Mouse (Mus musculus): ENCODE measurements around the gene Gm21974. TPM values are rescaled to one million over a fixed set of nuclear protein-coding genes. Genes with fewer than 3 reads are reported as not detected.
A peak's percentile ranks its signal among the peaks of the same experiment; 100 is the strongest.
"Not testable (repeated sequence)": the region's sequence is repeated elsewhere in the genome, so short reads cannot be mapped to it uniquely, and the experiment has no call there.

The Gm21974 gene
- total and polyA plus RNA-seq, 3 experiments = not detected

- peak overlapping the region; percentile 87 for H3K27ac ChIP-seq
- peak overlapping the region; percentile 70 for H3K9ac ChIP-seq (ENCODE audit: low read depth, low read length)
- intact Hi-C loops (cut with DNase I) = loop anchor here (1.0 kb wide), 1 partner anchor 41 kb away; the partner anchor contains the start of gene Hsd3b7
- peaks cover 2% of the 10 kb centered on the region; the same call in 1 of the 2 replicates for H3K4me1 ChIP-seq (ENCODE audit: control insufficient read depth, insufficient read depth, low read length)
- H3K36me3 ChIP-seq (ENCODE audit: control insufficient read depth, insufficient read depth, low read length) = peaks cover 3% of the 10 kb centered on the region
- TF ChIP-seq POLR2A (IDR thresholded peaks at IDR 0.05; ENCODE audit: insufficient read depth, low read depth, low read length) (no peak), EP300 (IDR thresholded peaks at IDR 0.05; ENCODE audit: insufficient read depth, low read depth, low read length) (no peak), CTCF (IDR thresholded peaks at IDR 0.05) (no peak)
- 4% methylated on average over 15 of the region's 15 CpGs for WGBS
- H3K27me3 ChIP-seq (ENCODE audit: control insufficient read depth, insufficient read depth, low read length) = no peaks in the 10 kb centered on the region
- peak in 1 of 2 experiments; percentile 65 for DNase-seq
- peak overlapping the region; percentile 74 for H3K4me3 ChIP-seq
- no peaks in the 10 kb centered on the region for H3K79me2 ChIP-seq (replicated peaks; ENCODE audit: control insufficient read depth, insufficient read depth, low read length)
Observed at GRCm38 (mm10) chr7:127840886-127841285, 54.4 kb downstream of the Gm21974 start.

GRCm38 (mm10) chr7:127840031-127840430, 55.2 kb downstream of the Gm21974 start:
- H3K27me3 ChIP-seq (ENCODE audit: control insufficient read depth, insufficient read depth, low read length); intact Hi-C loops (cut with DNase I); H3K4me1 ChIP-seq (ENCODE audit: control insufficient read depth, insufficient read depth, low read length); H3K4me3 ChIP-seq; DNase-seq; H3K36me3 ChIP-seq (ENCODE audit: control insufficient read depth, insufficient read depth, low read length); H3K27ac ChIP-seq; H3K79me2 ChIP-seq (replicated peaks; ENCODE audit: control insufficient read depth, insufficient read depth, low read length); H3K9ac ChIP-seq (ENCODE audit: low read depth, low read length): not testable (repeated sequence)
- WGBS = 90% methylated on average over 2 of the region's 2 CpGs
- TF ChIP-seq CTCF (IDR thresholded peaks at IDR 0.05) = 0 out of 2 replicates have a peak, but pooled peaks have one; percentile 3

- H3K27ac ChIP-seq; H3K4me3 ChIP-seq; intact Hi-C loops (cut with DNase I); H3K4me1 ChIP-seq (ENCODE audit: control insufficient read depth, insufficient read depth, low read length); H3K36me3 ChIP-seq (ENCODE audit: control insufficient read depth, insufficient read depth, low read length); H3K9ac ChIP-seq (ENCODE audit: low read depth, low read length); DNase-seq; H3K27me3 ChIP-seq (ENCODE audit: control insufficient read depth, insufficient read depth, low read length); H3K79me2 ChIP-seq (replicated peaks; ENCODE audit: control insufficient read depth, insufficient read depth, low read length): not testable (repeated sequence)
- TF ChIP-seq CTCF (IDR thresholded peaks at IDR 0.05) = peak; percentile 15; the same call in 1 of the 2 replicates
- WGBS = 81% methylated on average over 4 of the region's 4 CpGs
Observed at GRCm38 (mm10) chr7:127837878-127838277, 57.4 kb downstream of the Gm21974 start.

- Histone ChIP-seq H3K4me3 (no peak overlapping the region), H3K27ac (no peak overlapping the region), H3K27me3 (ENCODE audit: control insufficient read depth, insufficient read depth, low read length) (no peaks in the 10 kb centered on the region), H3K79me2 (replicated peaks; ENCODE audit: control insufficient read depth, insufficient read depth, low read length) (no peaks in the 10 kb centered on the region), H3K9ac (ENCODE audit: low read depth, low read length) (no peak overlapping the region), H3K4me1 (ENCODE audit: control insufficient read depth, insufficient read depth, low read length) (peaks cover 2% of the 10 kb centered on the region; the same call in 1 of the 2 replicates), H3K36me3 (ENCODE audit: control insufficient read depth, insufficient read depth, low read length) (no peaks in the 10 kb centered on the region)
- TF ChIP-seq POLR2A (IDR thresholded peaks at IDR 0.05; ENCODE audit: insufficient read depth, low read depth, low read length) = no peak
- no peak for TF ChIP-seq CTCF (IDR thresholded peaks at IDR 0.05)
- TF ChIP-seq EP300 (IDR thresholded peaks at IDR 0.05; ENCODE audit: insufficient read depth, low read depth, low read length) = no peak
- intact Hi-C loops (cut with DNase I) = no loop called here
- 91% methylated on average over 5 of the region's 5 CpGs for WGBS
- no peak for DNase-seq
Observed at GRCm38 (mm10) chr7:127837473-127837872, 57.8 kb downstream of the Gm21974 start.

Other genes starting within 250 kb of the Gm21974 start
- 10 to 100 TPM; 34.1 to 34.5 TPM for gene Bcl7c, start 186.5 kb downstream of the Gm21974 start, total RNA-seq (2021)
- 13.5 and 13.6 TPM in 2 replicates for gene Bcl7c, start 186.5 kb downstream of the Gm21974 start, polyA plus RNA-seq (2012; rRNA removed)
- gene Ctf1, start 182.7 kb downstream of the Gm21974 start, total RNA-seq (2021) = 1 to 10 TPM; 6.6 to 8.7 TPM
- 15.3 and 24.5 TPM in 2 replicates for gene Ctf1, start 182.7 kb downstream of the Gm21974 start, polyA plus RNA-seq (2012; rRNA removed)
- not detected for gene Ctf2, start 163.3 kb downstream of the Gm21974 start, total RNA-seq (2021)
- not detected in 2 replicates for gene Ctf2, start 163.3 kb downstream of the Gm21974 start, polyA plus RNA-seq (2012; rRNA removed)
- 1 to 10 TPM; 3.3 to 3.4 TPM for gene Fbxl19, start 150.9 kb downstream of the Gm21974 start, total RNA-seq (2021)
- 4.1 and 4.8 TPM in 2 replicates for gene Fbxl19, start 150.9 kb downstream of the Gm21974 start, polyA plus RNA-seq (2012; rRNA removed)
- gene Orai3, start 125.6 kb downstream of the Gm21974 start, total RNA-seq (2021) = 10 to 100 TPM; 21.9 to 23.5 TPM
- gene Orai3, start 125.6 kb downstream of the Gm21974 start, polyA plus RNA-seq (2012; rRNA removed) = 27.5 and 31.7 TPM in 2 replicates
- 10 to 100 TPM; 16.3 to 18.5 TPM for gene Setd1a, start 118.8 kb downstream of the Gm21974 start, total RNA-seq (2021)
- gene Setd1a, start 118.8 kb downstream of the Gm21974 start, polyA plus RNA-seq (2012; rRNA removed) = 7.1 and 8.6 TPM in 2 replicates
- 1 to 10 TPM; 1.6 to 2.6 TPM for gene Gm49388, start 109.8 kb downstream of the Gm21974 start, total RNA-seq (2021)
- not detected in 2 replicates for gene Gm49388, start 109.8 kb downstream of the Gm21974 start, polyA plus RNA-seq (2012; rRNA removed)
- 10 to 100 TPM in 1 of 2 experiments, 1 to 10 TPM in 1; 9.8 to 12.9 TPM for gene Hsd3b7, start 94.8 kb downstream of the Gm21974 start, total RNA-seq (2021)
- gene Hsd3b7, start 94.8 kb downstream of the Gm21974 start, polyA plus RNA-seq (2012; rRNA removed) = 37.0 and 45.0 TPM in 2 replicates
- gene Stx4a, start 71.2 kb downstream of the Gm21974 start, total RNA-seq (2021) = 10 to 100 TPM; 68.4 to 71.9 TPM
- gene Stx4a, start 71.2 kb downstream of the Gm21974 start, polyA plus RNA-seq (2012; rRNA removed) = 79.3 and 83.0 TPM in 2 replicates
- 1 to 10 TPM in 1 of 2 experiments, under 1 TPM in 1; 0.77 to 1.1 TPM for gene Stx1b, start 70.9 kb downstream of the Gm21974 start, total RNA-seq (2021)
- 3.8 and 4.0 TPM in 2 replicates for gene Stx1b, start 70.9 kb downstream of the Gm21974 start, polyA plus RNA-seq (2012; rRNA removed)
- gene Zfp646, start 19.2 kb downstream of the Gm21974 start, total RNA-seq (2021) = 10 to 100 TPM; 17.7 to 18.9 TPM
- 8.0 and 11.8 TPM in 2 replicates for gene Zfp646, start 19.2 kb downstream of the Gm21974 start, polyA plus RNA-seq (2012; rRNA removed)
- gene Zfp668, start 18.6 kb downstream of the Gm21974 start, total RNA-seq (2021) = 1 to 10 TPM; 3.4 to 4.1 TPM
- 2.2 and 2.7 TPM in 2 replicates for gene Zfp668, start 18.6 kb downstream of the Gm21974 start, polyA plus RNA-seq (2012; rRNA removed)
- gene Prss53, start 4.5 kb downstream of the Gm21974 start, total RNA-seq (2021) = 1 to 10 TPM in 1 of 2 experiments, under 1 TPM in 1; 0.76 to 1.2 TPM
- gene Prss53, start 4.5 kb downstream of the Gm21974 start, polyA plus RNA-seq (2012; rRNA removed) = 3.8 TPM in 2 replicates
- gene Vkorc1, start 163 bp upstream of the Gm21974 start, total RNA-seq (2021) = 10 to 100 TPM; 16.2 to 17.7 TPM
- 59.2 and 90.0 TPM in 2 replicates for gene Vkorc1, start 163 bp upstream of the Gm21974 start, polyA plus RNA-seq (2012; rRNA removed)
- gene Bckdk, start 8.6 kb upstream of the Gm21974 start, total RNA-seq (2021) = 100 to 1,000 TPM; 104 to 131 TPM
- gene Bckdk, start 8.6 kb upstream of the Gm21974 start, polyA plus RNA-seq (2012; rRNA removed) = 165 and 210 TPM in 2 replicates
- gene Kat8, start 17.1 kb upstream of the Gm21974 start, total RNA-seq (2021) = 10 to 100 TPM; 13.8 to 14.6 TPM
- gene Kat8, start 17.1 kb upstream of the Gm21974 start, polyA plus RNA-seq (2012; rRNA removed) = 10.1 and 16.9 TPM in 2 replicates
- gene Prss8, start 34.6 kb upstream of the Gm21974 start, total RNA-seq (2021) = not detected
- gene Prss8, start 34.6 kb upstream of the Gm21974 start, polyA plus RNA-seq (2012; rRNA removed) = 1.1 TPM in 1 of 2 replicates, not detected in the other
- gene Prss36, start 51.3 kb upstream of the Gm21974 start, total RNA-seq (2021) = 1 to 10 TPM; 6.0 to 9.7 TPM
- 21.4 and 23.1 TPM in 2 replicates for gene Prss36, start 51.3 kb upstream of the Gm21974 start, polyA plus RNA-seq (2012; rRNA removed)
- 100 to 1,000 TPM; 151 to 181 TPM for gene Fus, start 72.0 kb upstream of the Gm21974 start, total RNA-seq (2021)
- 222 and 261 TPM in 2 replicates for gene Fus, start 72.0 kb upstream of the Gm21974 start, polyA plus RNA-seq (2012; rRNA removed)
- 1 to 10 TPM; 6.9 to 8.8 TPM for gene Pycard, start 98.4 kb upstream of the Gm21974 start, total RNA-seq (2021)
- 28.3 and 32.8 TPM in 2 replicates for gene Pycard, start 98.4 kb upstream of the Gm21974 start, polyA plus RNA-seq (2012; rRNA removed)
- gene Trim72, start 108.5 kb upstream of the Gm21974 start, total RNA-seq (2021) = 100 to 1,000 TPM; 252 to 303 TPM
- 218 and 278 TPM in 2 replicates for gene Trim72, start 108.5 kb upstream of the Gm21974 start, polyA plus RNA-seq (2012; rRNA removed)
- gene Itgam, start 167.2 kb upstream of the Gm21974 start, total RNA-seq (2021) = 1 to 10 TPM; 6.7 to 7.0 TPM
- gene Itgam, start 167.2 kb upstream of the Gm21974 start, polyA plus RNA-seq (2012; rRNA removed) = 4.2 and 7.6 TPM in 2 replicates
- gene Gm49368, start 167.2 kb upstream of the Gm21974 start, total RNA-seq (2021) = under 1 TPM in 1 of 2 experiments, not detected in 1; 0.23 TPM
- gene Gm49368, start 167.2 kb upstream of the Gm21974 start, polyA plus RNA-seq (2012; rRNA removed) = not detected in 2 replicates
- under 1 TPM; 0.23 to 0.37 TPM for gene Itgax, start 234.1 kb upstream of the Gm21974 start, total RNA-seq (2021)
- gene Itgax, start 234.1 kb upstream of the Gm21974 start, polyA plus RNA-seq (2012; rRNA removed) = 0.35 and 1.2 TPM in 2 replicates